Mouse (Mus musculus) heart, embryonic 15.5 days (tissue): ENCODE data around the gene Gli1. TPM values are rescaled to one million over a fixed set of nuclear protein-coding genes. Genes with fewer than 3 reads are reported as not detected.

Experiments used
- ATAC-seq: fragments of 200-750 bp; cut with Nextera tagmentation; replicated peaks from 2 replicates; pipeline ENCODE4 v1.8.0; 2017; ENCODE audit warnings: low read depth, moderate TSS enrichment; ENCODE audit not compliant: insufficient number of reproducible peaks, insufficient read depth, low FRiP score
- H3K27ac ChIP-seq: fragments of 300-500 bp; sonication (generic); 2 replicates; pipeline ENCODE4 v1.5.1; 2015; ENCODE audit warnings: mild to moderate bottlenecking, inconsistent platforms
- H3K27me3 ChIP-seq: fragments of 300-500 bp; sonication (generic); 2 replicates; pipeline ENCODE4 v1.6.1; 2015; ENCODE audit warnings: inconsistent platforms
- H3K36me3 ChIP-seq: fragments of 300-500 bp; sonication (generic); 2 replicates; pipeline ENCODE4 v1.6.1; 2015; ENCODE audit warnings: mild to moderate bottlenecking, inconsistent platforms
- H3K4me1 ChIP-seq: fragments of 300-500 bp; sonication (generic); replicated peaks from 2 replicates; pipeline ENCODE4 v1.6.1; 2015; ENCODE audit warnings: inconsistent platforms
- H3K4me2 ChIP-seq: fragments of 300-500 bp; sonication (generic); 2 replicates; pipeline ENCODE4 v1.6.1; 2015; ENCODE audit warnings: inconsistent platforms, mild to moderate bottlenecking, moderate library complexity
- H3K4me3 ChIP-seq: fragments of 300-500 bp; sonication (generic); 2 replicates; pipeline ENCODE4 v1.5.1; 2015; ENCODE audit warnings: mild to moderate bottlenecking, inconsistent platforms
- H3K9ac ChIP-seq: fragments of 300-500 bp; sonication (generic); 2 replicates; pipeline ENCODE4 v1.6.1; 2015; ENCODE audit warnings: mild to moderate bottlenecking, inconsistent platforms
- H3K9me3 ChIP-seq: fragments of 300-500 bp; sonication (generic); replicated peaks from 2 replicates; pipeline ENCODE4 v1.6.1; 2016; ENCODE audit warnings: inconsistent platforms
- WGBS: fragments of 180-500 bp; shearing (Covaris S2); methylation state at CpG from one replicate; pipeline ENCODE4 v1.1.7; 2015; ENCODE audit warnings: mixed read lengths; 5-methylcytosine and 5-hydroxymethylcytosine counted together
- polyA plus RNA-seq: library from polyadenylated mRNA; unstranded; fragments of >200 nt; fragmentation: Nextera tagmentation; extraction: Ambion mirVana; gene quantifications from 2 replicates; pipeline ENCODE4 v1.2.1, GENCODE M21; 2015

Gli1 gene
- polyA plus RNA-seq, 1 experiment from 2014 or later, result 0.58 TPM

DNA sequence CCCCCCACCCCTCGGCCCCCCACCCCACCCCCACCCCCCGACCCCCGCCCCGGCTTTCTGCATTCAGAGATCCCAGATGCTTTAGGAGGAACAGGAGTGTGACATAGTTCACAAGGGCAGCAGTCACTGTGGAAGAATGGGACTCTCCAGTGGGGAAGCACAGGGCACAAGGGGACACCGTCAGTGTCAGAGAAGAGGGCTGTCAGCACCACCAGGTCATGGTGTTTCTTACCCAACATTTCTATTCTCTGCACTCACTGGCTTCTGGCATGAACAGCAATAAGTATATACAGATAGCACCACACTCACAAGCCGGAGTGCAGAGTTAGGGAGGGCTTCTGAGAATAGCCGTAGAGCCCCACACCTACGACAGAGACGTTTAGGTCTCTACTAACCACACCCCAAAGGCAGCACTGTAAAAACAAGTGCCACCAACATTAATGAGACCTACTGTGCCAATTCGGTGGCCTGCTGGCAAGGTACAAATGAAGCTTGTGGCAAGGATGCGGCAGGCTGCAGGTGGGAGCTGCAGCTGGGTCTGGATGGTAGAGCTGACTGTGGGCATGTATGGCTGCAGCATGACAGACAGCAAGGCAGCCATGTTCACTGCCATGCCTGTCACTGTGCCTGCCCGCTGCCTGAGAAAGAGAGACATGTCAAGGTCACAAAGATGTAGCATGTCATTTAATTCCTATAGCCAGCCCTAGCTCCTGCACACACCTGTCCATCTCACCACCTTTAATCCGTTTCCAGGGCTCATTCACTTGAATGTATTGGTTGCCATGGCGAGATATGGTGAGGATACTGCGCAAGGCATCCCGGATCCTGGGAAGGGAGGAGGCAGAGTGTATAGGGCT, 44.5 kb downstream of the Gli1 start:
- no peaks in the 10 kb centered on the region for H3K9me3 ChIP-seq
- 67% methylated on average over 16 of the region's 16 CpGs for WGBS
- H3K27ac ChIP-seq, result peak overlapping the region; percentile 57
- no peak overlapping the region for H3K4me2 ChIP-seq
- peak; percentile 41; the same call in 1 of the 2 replicates for ATAC-seq
- H3K9ac ChIP-seq, result no peak overlapping the region
- no peak overlapping the region for H3K4me3 ChIP-seq
- H3K27me3 ChIP-seq, result no peaks in the 10 kb centered on the region
- H3K36me3 ChIP-seq, result peaks cover 77% of the 10 kb centered on the region
- H3K4me1 ChIP-seq, result peaks cover 31% of the 10 kb centered on the region

DNA sequence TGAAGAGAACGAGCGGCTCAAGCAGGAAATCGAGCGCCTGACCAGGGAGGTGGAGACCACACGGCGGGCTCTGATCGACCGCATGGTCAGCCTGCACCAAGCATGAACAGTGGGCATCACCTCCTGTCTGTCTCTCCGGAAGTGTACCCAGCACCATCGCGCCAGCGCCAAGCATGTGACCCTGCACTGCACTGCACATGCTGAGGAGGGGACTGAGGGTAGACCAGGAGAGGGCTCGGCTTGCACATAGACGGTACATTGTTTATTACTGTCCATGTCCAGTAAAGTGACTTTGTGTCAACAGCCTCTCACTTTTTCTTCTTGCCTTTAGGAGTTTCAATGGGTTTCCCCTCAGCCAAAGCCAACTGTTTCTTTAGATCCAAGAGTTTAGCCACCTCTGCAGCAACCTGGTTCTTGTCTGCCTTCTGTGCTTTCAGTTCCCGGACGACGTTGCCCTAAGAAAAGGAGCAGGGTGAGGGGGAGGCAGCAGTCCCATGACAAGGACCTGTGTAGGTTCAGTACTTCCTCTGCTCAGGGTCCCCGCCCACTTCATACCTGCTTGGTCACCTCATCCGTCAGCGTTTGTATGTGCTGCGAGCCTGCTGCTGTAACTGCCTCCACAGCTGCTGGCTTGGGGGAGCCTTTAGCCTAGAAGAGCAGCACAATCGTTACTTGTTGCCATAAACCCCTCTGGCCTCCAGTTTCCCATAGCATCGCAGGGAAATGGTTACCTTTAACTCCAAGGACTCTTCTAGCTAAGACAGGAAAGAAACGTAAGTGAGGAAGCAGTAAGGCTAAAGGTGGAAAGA, 45.6 kb downstream of the Gli1 start:
- 79% methylated on average over 24 of the region's 24 CpGs for WGBS
- H3K27me3 ChIP-seq, result no peaks in the 10 kb centered on the region
- H3K4me3 ChIP-seq, result no peak overlapping the region
- peaks cover 66% of the 10 kb centered on the region for H3K36me3 ChIP-seq
- 0 out of 2 replicates have a peak overlapping the region, but pooled peaks have one; percentile 7 for H3K27ac ChIP-seq
- no peak overlapping the region for H3K4me2 ChIP-seq
- no peaks in the 10 kb centered on the region for H3K9me3 ChIP-seq
- no peak overlapping the region for H3K9ac ChIP-seq
- no peak for ATAC-seq
- H3K4me1 ChIP-seq, result peaks cover 40% of the 10 kb centered on the region

DNA sequence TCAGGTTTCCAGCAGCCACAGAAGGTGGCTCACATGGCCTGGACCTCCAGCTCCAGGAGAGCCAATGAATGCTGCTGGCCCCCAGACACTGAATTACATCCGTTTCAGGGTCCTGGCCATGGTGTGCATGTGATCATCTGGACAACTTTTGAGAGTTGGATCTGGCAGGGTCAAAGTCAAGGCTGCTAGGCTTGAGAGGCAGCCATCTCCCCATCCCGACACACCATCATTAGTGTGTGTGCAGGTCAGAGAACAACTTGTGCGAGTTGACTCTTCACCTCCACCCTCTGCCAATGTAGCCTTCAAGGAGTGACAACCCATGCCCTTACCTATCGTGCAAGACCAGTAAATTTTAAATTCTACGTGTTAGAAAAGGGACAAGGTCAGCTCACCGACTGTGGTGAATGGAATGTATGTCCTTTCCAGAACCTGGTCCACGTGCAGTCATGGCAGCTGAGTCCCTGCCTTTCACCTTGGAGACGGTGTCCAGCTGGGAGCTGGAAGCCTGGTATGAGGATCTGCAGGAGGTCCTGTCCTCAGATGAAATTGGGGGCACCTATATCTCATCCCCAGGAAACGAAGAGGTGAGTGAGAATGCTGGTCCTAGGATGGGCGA, 46.8 kb downstream of the Gli1 start:
- 88% methylated on average over 10 of the region's 10 CpGs for WGBS
- no peak overlapping the region for H3K9ac ChIP-seq
- peaks cover 41% of the 10 kb centered on the region for H3K4me1 ChIP-seq
- ATAC-seq, result no peak
- H3K27ac ChIP-seq, result no peak overlapping the region
- H3K9me3 ChIP-seq, result no peaks in the 10 kb centered on the region
- H3K36me3 ChIP-seq, result peaks cover 55% of the 10 kb centered on the region
- no peaks in the 10 kb centered on the region for H3K27me3 ChIP-seq
- no peak overlapping the region for H3K4me3 ChIP-seq
- no peak overlapping the region for H3K4me2 ChIP-seq

DNA sequence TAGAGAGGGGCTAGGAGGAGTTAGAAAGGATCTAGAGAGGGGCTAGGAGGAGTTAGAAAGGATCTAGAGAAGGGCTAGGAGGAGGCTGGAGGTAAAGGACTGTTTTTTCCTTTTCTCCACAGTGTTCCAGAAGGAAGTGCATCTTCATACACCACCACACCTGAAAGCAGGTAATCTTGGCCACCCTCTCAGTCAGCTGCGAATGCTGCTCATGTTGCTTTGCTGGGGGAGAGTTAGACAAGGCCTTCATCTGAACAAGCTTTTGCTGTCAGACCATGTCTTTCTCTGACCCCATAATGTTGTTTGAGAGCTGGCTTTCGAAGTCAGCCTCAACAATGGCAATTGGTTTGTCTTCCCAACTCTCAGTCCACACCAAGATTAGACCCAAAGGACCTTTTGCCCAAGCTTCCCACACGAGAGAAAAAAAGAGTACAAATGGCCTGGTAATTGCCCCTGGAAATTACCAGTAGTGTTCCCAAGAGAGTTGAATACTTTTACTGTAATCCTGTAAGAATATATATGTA, 48.1 kb downstream of the Gli1 start:
- no peaks in the 10 kb centered on the region for H3K9me3 ChIP-seq
- H3K9ac ChIP-seq, result 0 out of 2 replicates have a peak overlapping the region, but pooled peaks have one; percentile 16
- H3K27ac ChIP-seq, result peak overlapping the region; percentile 98
- H3K4me1 ChIP-seq, result peaks cover 49% of the 10 kb centered on the region
- 78% methylated on average over 3 of the region's 3 CpGs for WGBS
- ATAC-seq, result no peak
- H3K4me2 ChIP-seq, result peak overlapping the region; percentile 90
- peaks cover 42% of the 10 kb centered on the region for H3K36me3 ChIP-seq
- no peaks in the 10 kb centered on the region for H3K27me3 ChIP-seq
- no peak overlapping the region for H3K4me3 ChIP-seq

DNA sequence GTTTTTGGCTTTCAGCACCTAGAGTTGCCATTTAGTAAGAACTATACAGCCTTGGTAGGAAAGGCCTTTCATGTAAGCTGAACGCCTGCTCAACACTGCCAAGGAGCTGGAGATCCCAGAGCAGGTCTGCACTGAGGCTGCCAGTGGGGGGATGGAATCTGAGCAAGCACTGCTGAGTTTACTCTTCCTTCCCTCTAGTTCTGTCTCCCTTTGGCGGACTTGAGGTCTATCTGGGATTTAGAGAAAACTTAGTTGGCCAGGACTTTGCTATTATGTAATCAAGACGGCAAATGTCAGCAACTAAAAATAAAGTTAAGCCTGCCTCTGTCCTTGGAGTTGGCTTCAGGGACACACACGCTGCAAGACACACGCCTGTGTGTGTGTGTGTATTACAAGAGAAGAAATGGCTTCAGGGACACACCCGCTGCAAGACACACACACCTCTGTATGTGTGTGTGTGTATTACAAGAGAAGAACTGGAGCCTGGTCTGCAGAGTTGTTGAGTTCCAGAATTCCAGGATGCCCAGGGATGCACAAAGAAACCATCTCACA, 48.7 kb downstream of the Gli1 start:
- Histone ChIP-seq H3K36me3 (peaks cover 42% of the 10 kb centered on the region), H3K27me3 (no peaks in the 10 kb centered on the region), H3K4me3 (peak overlapping the region; percentile 64), H3K9ac (peak overlapping the region; percentile 68), H3K4me1 (peaks cover 49% of the 10 kb centered on the region), H3K9me3 (no peaks in the 10 kb centered on the region), H3K27ac (peak overlapping the region; percentile 98), H3K4me2 (peak overlapping the region; percentile 90)
- ATAC-seq, result no peak
- WGBS, result 44% methylated on average over 6 of the region's 6 CpGs

DNA sequence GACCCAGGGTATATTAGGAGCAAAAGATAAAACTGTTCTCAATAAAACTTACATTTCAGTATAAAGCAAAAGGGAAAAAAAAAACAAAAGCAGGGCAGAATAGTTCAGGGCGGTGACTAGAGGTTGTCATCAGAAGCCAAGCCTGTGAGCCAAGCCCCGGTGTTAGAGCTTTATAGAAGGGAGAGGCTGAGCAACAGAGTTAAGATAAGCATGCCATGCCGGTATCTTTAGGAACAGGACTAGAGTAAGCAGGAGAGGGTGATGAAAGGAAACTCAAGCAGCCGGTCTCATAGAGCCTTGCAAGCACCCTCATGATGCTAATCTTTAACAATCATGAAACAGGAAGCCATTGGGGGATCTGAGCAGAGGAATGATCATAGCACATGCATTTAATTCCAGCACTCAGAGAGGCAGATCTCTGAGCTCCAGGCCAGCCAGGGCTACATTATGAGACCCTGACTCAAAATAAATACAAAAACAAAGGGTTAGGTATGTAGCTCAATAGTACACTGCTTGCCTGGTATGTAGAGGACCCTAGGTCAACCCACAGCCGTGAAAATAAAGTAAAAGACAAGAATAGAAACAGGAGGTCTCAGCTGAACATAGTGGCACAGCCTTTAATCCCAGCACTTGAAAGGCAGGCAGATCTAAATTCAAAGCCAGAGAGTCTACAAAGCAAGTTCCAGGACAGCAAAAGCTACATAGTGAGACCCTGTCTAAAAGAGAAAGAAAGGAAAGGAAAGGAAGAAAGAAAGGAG, 49.7 kb downstream of the Gli1 start:
- H3K4me1 ChIP-seq, result peaks cover 53% of the 10 kb centered on the region
- ATAC-seq, result no peak
- peaks cover 38% of the 10 kb centered on the region for H3K36me3 ChIP-seq
- peak overlapping the region; percentile 90 for H3K4me2 ChIP-seq
- H3K4me3 ChIP-seq, result peak overlapping the region; percentile 64
- peak overlapping the region; percentile 98 for H3K27ac ChIP-seq
- H3K27me3 ChIP-seq, result no peaks in the 10 kb centered on the region
- WGBS, result 5% methylated on average over 5 of the region's 5 CpGs
- H3K9ac ChIP-seq, result peak overlapping the region; percentile 68
- H3K9me3 ChIP-seq, result no peaks in the 10 kb centered on the region

DNA sequence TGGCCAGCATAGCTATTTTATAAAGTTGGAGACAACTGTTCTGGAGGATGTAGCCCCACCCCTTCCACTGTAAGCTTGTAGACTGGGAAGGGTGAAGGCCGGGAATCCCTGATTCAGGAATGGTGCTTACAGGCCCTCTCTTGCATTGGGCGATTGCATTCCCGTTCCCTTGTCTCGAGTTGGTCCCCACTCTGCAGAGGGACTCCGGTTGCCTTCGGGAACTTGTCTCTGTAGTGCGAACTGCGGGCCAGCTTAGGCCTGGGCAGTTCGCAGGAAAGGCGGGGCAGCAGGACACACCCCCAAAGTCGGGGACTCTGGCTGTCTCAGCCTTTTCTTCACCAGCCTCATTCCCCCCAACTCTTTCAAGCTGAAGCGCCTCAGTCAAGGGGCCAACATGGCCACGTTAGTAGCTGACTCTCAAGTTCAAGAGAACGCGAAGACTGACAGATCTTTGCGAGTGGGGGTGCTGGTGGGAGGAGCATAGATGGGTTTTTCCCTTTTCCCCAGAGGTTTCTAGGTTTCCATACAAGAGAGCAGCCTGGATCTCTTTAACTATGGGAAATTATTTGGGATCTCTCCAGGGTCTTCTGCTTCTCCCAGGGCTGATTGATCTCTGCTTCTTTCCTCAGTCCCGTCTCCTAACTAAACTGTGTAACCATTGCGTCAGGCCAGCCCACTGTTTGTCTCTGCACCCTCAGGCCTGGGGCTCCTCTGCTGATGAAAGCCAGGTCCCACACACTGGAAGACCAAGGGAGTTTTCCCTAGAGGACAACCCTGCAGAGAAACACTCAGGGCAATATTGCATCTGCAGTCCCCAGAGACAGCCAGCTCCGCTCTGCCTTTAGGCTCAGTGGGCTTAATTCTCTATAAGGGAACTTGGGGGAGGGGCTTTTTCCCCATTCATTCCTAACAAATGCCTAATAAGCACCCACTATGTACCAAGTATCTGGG, 50.6 kb downstream of the Gli1 start:
- Histone ChIP-seq H3K36me3 (peaks cover 39% of the 10 kb centered on the region), H3K27me3 (no peaks in the 10 kb centered on the region), H3K4me3 (peak overlapping the region; percentile 64), H3K9me3 (no peaks in the 10 kb centered on the region), H3K4me1 (peaks cover 54% of the 10 kb centered on the region), H3K27ac (peak overlapping the region; percentile 98), H3K4me2 (peak overlapping the region; percentile 90), H3K9ac (peak overlapping the region; percentile 68)
- 1% methylated on average over 19 of the region's 19 CpGs for WGBS
- peak; percentile 15 for ATAC-seq

DNA sequence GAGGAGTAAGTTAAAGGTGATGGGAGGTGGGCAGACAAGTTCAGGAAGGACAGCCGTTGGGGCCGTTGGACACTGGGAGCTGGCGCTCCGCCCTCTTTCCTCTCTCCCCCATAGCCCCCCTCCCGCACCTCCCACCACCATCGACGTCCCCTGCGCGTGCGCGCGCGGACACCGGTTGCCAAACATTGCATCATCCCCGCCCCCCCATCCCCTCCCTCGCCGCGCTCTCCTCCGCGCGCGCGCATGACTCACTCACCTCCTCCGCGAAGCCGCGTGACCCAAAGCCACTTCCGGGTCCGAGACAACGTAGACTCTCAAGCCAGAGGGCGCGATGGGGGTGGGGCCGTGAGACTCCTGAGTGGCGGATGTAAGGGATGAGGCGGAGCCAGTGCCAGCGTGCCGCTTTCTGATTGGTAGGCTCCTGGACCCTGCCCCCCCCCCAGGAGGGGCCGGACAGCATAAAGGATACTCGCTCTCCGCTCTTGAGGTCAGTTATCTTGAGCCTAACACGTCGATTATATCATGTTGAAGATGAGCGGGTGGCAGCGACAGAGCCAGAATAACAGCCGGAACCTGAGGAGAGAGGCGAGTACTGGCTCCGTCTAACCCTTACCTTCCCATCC, 51.4 kb downstream of the Gli1 start:
- ATAC-seq, result peak; percentile 89
- Histone ChIP-seq H3K4me1 (peaks cover 61% of the 10 kb centered on the region), H3K9me3 (no peaks in the 10 kb centered on the region), H3K9ac (peak overlapping the region; percentile 80), H3K4me2 (peak overlapping the region; percentile 90), H3K27ac (peak overlapping the region; percentile 98), H3K27me3 (no peaks in the 10 kb centered on the region), H3K36me3 (peaks cover 39% of the 10 kb centered on the region), H3K4me3 (peak overlapping the region; percentile 64)
- 0% methylated on average over 47 of the region's 47 CpGs for WGBS

DNA sequence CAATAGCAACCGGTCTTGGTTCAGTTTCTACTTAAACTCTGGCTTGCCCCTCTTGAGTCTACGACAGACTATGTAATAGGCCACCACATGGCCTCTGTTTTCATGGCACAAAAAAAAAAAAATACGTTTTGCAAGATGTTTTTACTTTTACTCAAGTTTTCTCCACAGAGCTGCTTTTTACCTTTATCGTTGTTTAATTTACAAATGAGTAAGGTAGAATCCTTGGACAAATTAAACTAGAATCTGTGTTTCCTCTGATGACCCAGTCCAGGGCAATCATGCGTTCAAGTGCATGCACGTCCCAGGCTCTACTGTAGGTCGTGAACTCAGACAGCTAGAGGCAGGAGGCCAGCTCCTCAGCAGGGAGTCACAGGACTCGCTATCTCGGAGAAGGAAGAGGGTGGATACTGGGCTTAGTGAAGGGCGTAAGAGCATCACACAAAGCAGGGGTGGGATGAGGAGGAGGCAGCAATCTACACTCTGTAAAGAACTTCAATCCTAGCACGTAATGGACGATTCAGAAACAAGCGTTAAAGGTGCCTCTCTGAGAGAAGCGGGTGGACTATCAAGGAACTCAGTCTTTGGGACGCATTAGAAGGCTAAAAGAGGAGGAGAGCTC, 52.1 kb downstream of the Gli1 start:
- H3K4me1 ChIP-seq, result peaks cover 62% of the 10 kb centered on the region
- peak; percentile 12 for ATAC-seq
- WGBS, result 1% methylated on average over 15 of the region's 15 CpGs

More for the DNA sequence above, 52.1 kb downstream of the Gli1 start:
- peak overlapping the region; percentile 98 for H3K27ac ChIP-seq
- peak overlapping the region; percentile 90 for H3K4me2 ChIP-seq
- peaks cover 39% of the 10 kb centered on the region for H3K36me3 ChIP-seq
- H3K9me3 ChIP-seq, result no peaks in the 10 kb centered on the region
- H3K27me3 ChIP-seq, result no peaks in the 10 kb centered on the region
- peak overlapping the region; percentile 80 for H3K9ac ChIP-seq
- H3K4me3 ChIP-seq, result peak overlapping the region; percentile 64
